Mouse (Mus musculus): ENCODE results near the gene Tmem82. TPM values are rescaled to one million over a fixed set of nuclear protein-coding genes. Genes with fewer than 3 reads are reported as not detected.

Tmem82 gene
- total RNA-seq (2015; ENCODE audit: low replicate concordance) (not detected in 2 replicates), total RNA-seq (2017; ENCODE audit: low replicate concordance) (not detected in 2 replicates)

GRCm38 (mm10) chr4:141618565-141619243, at the start of gene Tmem82:
Gene Tmem82, minus strand, starts transcription at chr4:141618633.
- ATAC-seq (replicated peaks; ENCODE audit: low FRiP score, poor library complexity, severe bottlenecking), result no peak

- no peak for ATAC-seq (replicated peaks; ENCODE audit: low FRiP score, poor library complexity, severe bottlenecking)
These were observed 46.4 kb upstream of the Tmem82 start, which contains the start of gene Plekhm2 for GRCm38 (mm10) chr4:141664799-141665198. Gene Plekhm2, minus strand, starts transcription at chr4:141664899.

DNA sequence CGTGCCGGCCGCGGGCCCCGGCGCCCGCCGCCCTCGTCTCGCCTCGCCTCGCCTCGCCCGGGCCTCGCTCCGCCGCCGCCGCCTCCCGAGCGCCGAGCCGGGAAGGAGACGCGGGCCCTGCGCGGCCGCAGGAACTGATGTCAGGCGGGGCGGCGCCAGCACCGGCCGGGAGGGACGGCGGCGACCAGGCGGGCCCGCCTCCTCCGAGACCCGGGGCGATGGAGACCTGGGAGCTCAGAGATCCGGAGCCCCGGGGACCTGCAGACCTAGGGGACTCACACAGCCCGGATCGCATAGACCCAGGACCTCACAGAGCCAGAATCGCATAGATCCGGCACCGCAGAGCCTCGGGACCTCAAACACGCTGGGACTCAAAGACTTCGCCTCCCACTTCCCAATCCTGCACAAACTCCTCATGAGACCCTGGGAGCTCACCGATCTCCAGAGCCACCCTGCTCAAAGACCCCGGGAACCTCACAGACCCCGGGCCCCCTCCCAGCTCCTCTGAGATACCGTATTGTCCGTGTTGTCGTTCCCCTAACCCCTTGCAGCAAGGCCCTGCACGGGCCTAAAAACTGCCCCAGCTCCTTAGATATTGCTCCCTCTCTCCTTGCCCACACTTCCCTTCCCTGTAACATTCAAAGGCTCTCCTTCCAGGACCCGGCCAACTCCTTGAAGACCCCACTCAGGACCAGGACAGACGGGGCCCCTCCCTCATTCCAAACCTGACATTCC, 45.7 kb upstream of the Tmem82 start:
- peak; percentile 92 for ATAC-seq (replicated peaks; ENCODE audit: low FRiP score, poor library complexity, severe bottlenecking)

DNA sequence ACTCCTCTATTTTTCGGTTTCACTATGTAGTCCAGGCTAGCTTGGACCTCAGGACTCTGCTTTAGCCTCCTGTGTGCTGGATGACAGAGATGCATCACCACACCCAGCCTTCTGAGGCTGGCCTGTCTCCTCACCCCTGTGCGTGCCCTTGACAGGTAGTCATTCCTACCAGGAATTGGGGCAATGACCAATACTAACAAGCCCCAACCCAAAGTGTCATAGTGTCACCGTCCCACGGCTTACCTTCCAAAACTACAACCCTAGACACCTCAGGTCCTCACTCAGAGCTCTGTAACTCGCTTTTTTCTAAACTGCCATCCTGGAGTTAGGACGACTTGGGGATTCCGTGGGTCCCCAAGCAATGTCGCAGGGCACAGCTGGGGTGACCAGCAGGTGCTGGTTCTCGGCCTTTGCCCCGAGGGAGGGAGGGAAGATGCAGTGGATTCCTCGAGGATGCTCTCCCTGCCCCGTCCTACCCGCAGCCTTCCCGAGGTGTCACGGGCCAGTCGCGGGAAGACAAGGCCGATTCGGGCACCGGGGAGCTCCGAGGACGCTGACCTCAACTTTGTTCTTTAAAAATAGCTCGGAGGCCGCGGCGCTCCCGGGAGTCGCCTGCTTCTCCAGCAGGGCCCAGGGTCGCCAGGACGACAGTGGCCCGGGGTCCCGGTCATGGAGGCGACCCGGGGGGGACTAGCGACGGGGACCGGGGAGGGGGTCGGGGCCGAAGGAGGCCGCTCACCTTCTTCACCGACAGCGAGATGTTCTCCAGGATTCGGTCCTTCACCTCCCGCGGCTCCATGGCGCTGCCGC, 44.9 kb upstream of the Tmem82 start:
- peak; percentile 47 for ATAC-seq (replicated peaks; ENCODE audit: low FRiP score, poor library complexity, severe bottlenecking)

- ATAC-seq (replicated peaks; ENCODE audit: low FRiP score, poor library complexity, severe bottlenecking), result no peak
These were observed 42.5 kb upstream of the Tmem82 start for GRCm38 (mm10) chr4:141660884-141661283.

DNA sequence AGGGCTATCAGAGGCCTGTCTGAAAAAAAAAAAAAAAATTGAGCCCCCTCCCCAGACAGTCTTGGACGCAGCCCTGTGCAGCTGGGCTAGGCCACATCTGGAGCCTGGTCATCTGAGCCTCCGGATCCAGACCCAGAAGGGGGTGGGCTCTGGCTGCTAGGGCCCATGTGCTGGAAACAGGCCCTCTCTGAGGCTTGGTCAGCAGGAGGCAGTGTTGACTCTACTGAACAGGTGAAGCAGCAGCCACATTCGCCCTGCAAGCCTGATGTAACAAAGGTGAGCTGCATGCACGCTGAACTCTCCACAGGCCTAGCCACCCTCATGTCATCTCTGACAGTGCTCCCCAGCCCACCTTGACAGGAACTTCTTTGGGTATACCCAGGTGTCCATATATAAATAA, 41.3 kb upstream of the Tmem82 start:
- no peak for ATAC-seq (replicated peaks; ENCODE audit: low FRiP score, poor library complexity, severe bottlenecking)

- ATAC-seq (replicated peaks; ENCODE audit: low FRiP score, poor library complexity, severe bottlenecking), result no peak
These were observed 40.5 kb upstream of the Tmem82 start for GRCm38 (mm10) chr4:141658846-141659484.

DNA sequence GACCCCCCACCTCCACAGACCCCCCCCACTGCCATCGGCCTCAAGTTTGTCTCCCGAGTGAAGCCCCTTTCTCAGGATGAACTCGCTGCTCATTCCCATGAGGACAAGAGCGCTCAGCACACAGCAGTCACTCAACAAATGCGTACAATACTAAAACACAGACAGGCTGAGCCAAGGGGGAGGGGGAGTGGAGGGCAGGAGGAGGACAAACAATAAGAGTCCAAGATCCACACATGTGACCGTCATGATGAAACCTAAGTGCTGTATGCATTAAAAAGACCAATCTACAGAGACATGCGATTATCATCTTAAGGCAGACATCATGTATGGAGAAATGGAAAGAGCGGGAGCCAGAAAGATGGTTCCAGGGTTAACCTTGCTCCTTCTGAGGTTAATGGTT, 38.5 kb upstream of the Tmem82 start:
- no peak for ATAC-seq (replicated peaks; ENCODE audit: low FRiP score, poor library complexity, severe bottlenecking)

DNA sequence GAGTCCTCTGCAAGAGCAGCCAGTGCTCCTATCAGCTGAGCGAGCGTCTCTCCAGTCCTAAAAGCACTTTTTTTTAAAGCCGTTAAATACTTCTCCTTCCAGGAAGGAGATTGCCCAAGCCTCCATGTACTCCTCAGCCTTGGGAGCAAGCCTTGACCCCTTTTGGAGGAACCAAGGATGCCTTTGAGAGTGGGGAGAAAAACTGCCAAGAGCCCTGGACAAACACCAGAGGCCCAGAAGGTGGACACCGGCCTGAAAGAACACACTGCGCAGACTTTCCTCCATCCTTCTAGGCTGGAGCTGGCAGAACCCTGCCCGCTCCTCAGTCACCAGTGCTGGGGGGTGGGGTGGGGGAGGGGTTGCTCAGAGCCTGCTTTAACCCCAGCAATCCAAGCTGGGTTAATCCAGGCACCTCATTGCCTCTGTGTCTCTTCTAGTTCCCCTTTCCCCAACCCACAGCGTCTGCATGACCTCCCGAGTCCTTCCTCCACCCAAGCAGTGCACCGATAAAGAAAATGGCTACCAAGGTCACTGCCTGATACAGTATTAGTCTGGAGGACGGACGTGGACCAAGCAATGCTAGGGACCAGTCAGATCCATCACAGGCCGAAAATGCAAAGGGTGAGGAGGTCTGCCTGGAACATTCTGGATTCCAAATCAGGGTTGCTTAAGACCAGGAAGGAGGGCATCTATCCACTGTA, 37.6 kb upstream of the Tmem82 start:
- no peak for ATAC-seq (replicated peaks; ENCODE audit: low FRiP score, poor library complexity, severe bottlenecking)

- no peak for ATAC-seq (replicated peaks; ENCODE audit: low FRiP score, poor library complexity, severe bottlenecking)
These were observed 36.1 kb upstream of the Tmem82 start for GRCm38 (mm10) chr4:141654509-141654908.

DNA sequence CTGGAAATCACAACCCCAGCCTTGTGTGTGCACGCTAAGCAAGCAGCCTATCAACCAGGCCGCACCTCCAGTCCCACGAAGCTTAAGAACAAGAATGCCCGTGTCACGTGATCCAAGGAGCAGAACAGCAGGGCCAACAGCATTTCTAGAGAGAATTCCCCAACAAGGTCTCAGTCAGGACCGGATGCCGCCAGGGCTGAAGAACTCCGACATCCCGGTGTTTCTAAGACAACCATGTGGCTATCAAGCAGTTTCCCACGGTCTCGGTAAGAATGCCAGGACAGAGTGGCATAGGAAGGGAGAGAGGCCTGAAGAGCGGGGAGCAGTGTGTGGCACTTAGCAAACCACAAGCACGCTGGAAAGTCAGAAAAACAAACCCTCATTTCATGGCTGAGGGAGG, 35.4 kb upstream of the Tmem82 start:
- ATAC-seq (replicated peaks; ENCODE audit: low FRiP score, poor library complexity, severe bottlenecking), result no peak

DNA sequence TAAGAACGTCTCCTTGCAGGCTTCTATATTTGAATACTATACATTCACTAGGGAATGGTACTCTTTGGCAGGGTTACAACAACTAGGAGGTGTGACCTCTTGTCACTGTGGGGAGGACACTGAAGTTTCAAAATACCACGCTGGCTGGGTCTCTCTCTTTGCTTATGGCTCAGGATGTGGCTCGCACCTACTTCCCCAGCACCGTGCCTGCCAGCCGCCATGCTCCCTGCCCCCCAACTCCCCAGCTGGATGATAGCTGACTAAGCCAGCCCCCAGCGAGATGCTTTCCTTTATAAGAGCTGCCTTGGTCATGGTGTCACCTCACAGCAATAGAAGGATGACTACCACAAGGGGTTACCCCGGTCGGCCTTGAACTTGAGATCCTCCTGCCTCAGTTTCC, 34.6 kb upstream of the Tmem82 start:
- ATAC-seq (replicated peaks; ENCODE audit: low FRiP score, poor library complexity, severe bottlenecking), result no peak

DNA sequence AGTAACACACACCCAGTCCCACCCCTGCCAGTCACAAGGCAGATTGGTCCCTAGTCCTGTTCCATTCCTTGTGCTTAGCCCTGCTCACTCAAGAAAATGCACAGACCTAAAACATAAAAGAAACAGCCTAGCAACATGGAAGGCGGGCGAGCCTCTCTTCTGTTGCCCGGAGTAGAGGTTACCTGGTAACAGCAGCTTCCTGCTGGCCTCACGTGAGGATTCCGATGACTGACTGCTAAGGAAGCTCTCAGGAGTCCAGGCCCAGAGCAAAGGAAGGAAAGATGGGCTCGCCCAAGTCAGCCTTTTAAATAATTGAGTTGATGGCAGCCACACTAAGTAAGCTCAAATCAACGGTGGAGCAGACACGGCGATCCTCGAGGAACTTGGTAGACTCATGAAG, 33.5 kb upstream of the Tmem82 start:
- no peak for ATAC-seq (replicated peaks; ENCODE audit: low FRiP score, poor library complexity, severe bottlenecking)

GRCm38 (mm10) chr4:141651286-141651685, 32.9 kb upstream of the Tmem82 start:
- ATAC-seq (replicated peaks; ENCODE audit: low FRiP score, poor library complexity, severe bottlenecking), result no peak

DNA sequence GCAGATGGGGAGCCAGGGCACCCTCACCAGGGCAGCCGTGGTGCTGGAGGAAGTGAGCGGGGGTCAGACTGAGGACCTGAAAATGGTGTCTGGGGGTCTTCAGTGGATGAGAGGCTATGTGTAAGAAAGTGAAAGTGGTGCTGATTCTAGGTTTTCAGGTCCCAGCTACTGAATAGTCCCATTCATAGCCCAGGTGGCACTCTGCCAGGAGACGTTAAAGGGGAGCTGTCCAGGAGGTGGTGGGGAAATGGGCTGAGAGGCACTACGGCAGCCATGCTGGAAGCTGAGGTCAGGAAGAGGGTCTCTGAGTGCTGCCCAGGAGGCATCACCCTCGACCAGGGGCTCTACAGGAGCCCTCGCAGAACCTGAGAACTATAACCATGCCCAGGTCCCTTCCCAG, 30.8 kb upstream of the Tmem82 start:
- ATAC-seq (replicated peaks; ENCODE audit: low FRiP score, poor library complexity, severe bottlenecking), result no peak

DNA sequence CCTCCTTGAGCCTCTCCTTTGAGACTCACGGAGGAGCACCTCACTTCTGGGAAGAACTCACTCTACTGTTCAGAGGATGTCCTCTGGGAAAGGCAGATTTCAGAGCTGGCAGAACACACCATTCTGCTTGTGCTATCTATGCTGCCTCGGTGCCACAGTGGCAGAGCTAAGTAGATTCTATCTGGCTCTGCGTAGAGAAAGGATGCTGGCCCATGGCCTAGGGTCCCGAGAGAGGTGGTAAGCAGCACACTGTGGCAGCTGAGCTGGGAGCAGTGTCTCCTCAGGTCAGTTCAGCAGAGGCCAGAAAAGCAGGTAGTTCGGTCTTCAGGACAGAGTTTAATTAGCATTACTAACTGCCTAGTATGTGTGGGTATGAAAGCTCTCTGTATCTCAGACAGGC, 29.8 kb upstream of the Tmem82 start:
- ATAC-seq (replicated peaks; ENCODE audit: low FRiP score, poor library complexity, severe bottlenecking), result no peak

- no peak for ATAC-seq (replicated peaks; ENCODE audit: low FRiP score, poor library complexity, severe bottlenecking)
These were observed 28.8 kb upstream of the Tmem82 start for GRCm38 (mm10) chr4:141647187-141647586.

GRCm38 (mm10) chr4:141645988-141646387, 27.6 kb upstream of the Tmem82 start:
- ATAC-seq (replicated peaks; ENCODE audit: low FRiP score, poor library complexity, severe bottlenecking), result no peak

DNA sequence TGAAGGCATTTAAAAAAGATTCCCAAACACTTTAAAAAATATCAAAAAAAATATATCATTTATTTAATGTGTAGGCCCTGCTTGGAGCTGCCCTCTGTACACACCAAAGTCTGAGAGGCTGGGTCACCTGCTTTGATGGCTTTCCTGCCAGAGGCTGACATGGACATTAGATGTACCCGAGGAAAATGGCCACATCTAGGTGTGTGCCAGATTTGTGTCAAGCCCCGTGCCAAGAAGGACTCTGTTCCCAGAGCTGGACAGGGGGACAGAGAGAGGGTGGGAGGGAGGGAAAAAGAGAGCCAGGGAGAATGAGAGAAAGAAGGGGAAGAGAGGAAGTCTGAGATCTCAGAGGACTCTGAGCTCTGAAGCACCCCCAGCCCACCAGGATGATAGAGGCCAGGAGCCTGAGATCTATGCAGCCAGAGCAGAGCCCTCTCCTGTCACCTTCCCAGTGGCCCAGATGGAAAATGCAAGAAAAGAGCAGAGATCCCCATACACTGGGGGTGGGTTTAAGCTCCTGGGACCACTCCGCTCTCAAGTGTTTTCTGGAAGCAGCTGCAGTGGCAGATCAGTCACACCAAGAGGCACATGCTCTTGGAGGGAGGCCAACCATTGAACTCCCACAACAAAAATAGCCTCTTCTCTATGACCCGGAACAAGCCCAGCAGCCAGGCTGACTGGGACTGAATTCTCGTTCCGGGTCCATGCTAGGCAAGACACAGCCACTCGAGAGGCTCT, 24.9 kb upstream of the Tmem82 start:
- ATAC-seq (replicated peaks; ENCODE audit: low FRiP score, poor library complexity, severe bottlenecking), result no peak

All from erythroid progenitor cell, adult 5-6 weeks (primary cell).